Mouse (Mus musculus) embryonic facial prominence, embryonic 13.5 days (tissue): ENCODE results near the gene Itih3. TPM values are rescaled to one million over a fixed set of nuclear protein-coding genes. Genes with fewer than 3 reads are reported as not detected.

Source experiments
- polyA plus RNA-seq: library from polyadenylated mRNA; unstranded; fragments of >200 nt; fragmentation: Nextera tagmentation; extraction: Ambion mirVana; gene quantifications from 2 replicates; pipeline ENCODE4 v1.2.1, GENCODE M21; 2015

The Itih3 gene
- polyA plus RNA-seq, 1 experiment from 2014 or later = not detected

Other genes with a start within 250 kb of the Itih3 start
- gene Sfmbt1, start 208.9 kb downstream of the Itih3 start, polyA plus RNA-seq = 14.7 and 17.6 TPM in 2 replicates
- gene Tmem110, start 98.2 kb downstream of the Itih3 start, polyA plus RNA-seq = 28.9 and 30.7 TPM in 2 replicates
- 2.3 and 2.4 TPM in 2 replicates for gene Mustn1, start 44.6 kb downstream of the Itih3 start, polyA plus RNA-seq
- gene Itih4, start 37.3 kb downstream of the Itih3 start, polyA plus RNA-seq = 2.2 TPM in 1 of 2 replicates, not detected in the other
- 0.65 TPM in 1 of 2 replicates, not detected in the other for gene Itih1, start 19.5 kb upstream of the Itih3 start, polyA plus RNA-seq
- 15.3 TPM in 2 replicates for gene Nek4, start 27.6 kb upstream of the Itih3 start, polyA plus RNA-seq
- gene Glt8d1, start 77.6 kb upstream of the Itih3 start, polyA plus RNA-seq = 65.2 and 69.2 TPM in 2 replicates
- 409 and 417 TPM in 2 replicates for gene Spcs1, start 77.9 kb upstream of the Itih3 start, polyA plus RNA-seq
- 138 and 145 TPM in 2 replicates for gene Pbrm1, start 95.4 kb upstream of the Itih3 start, polyA plus RNA-seq
- 125 and 128 TPM in 2 replicates for gene Gnl3, start 95.4 kb upstream of the Itih3 start, polyA plus RNA-seq
- gene Smim4, start 205.2 kb upstream of the Itih3 start, polyA plus RNA-seq = 72.6 and 80.7 TPM in 2 replicates
- 298 and 330 TPM in 2 replicates for gene Nt5dc2, start 207.3 kb upstream of the Itih3 start, polyA plus RNA-seq
- gene Stab1, start 244.9 kb upstream of the Itih3 start, polyA plus RNA-seq = 27.5 and 34.5 TPM in 2 replicates